Mouse (Mus musculus): ENCODE measurements around the gene Rpl13. TPM values are rescaled to one million over a fixed set of nuclear protein-coding genes. Genes with fewer than 3 reads are reported as not detected.

The Rpl13 gene
- total RNA-seq (2023) = 100 to 1,000 TPM; 435 to 532 TPM

GRCm38 (mm10) chr8:123101735-123102685 lies at the start of gene Rpl13:
Rpl13 (plus strand) TSS chr8:123102350.

GRCm38 (mm10) chr8:123062721-123063120 lies 39.4 kb upstream of the Rpl13 start, which contains the start of gene Spg7:
Spg7 (plus strand) TSS chr8:123062942.

GRCm38 (mm10) chr8:123117127-123117731 lies 15.1 kb downstream of the Rpl13 start, which contains the start of gene Cpne7:
Cpne7 (plus strand) TSS chr8:123117374.

Other genes with a start within 250 kb of the Rpl13 start
- 100 to 1,000 TPM; 133 to 155 TPM for gene Ankrd11, start 60.1 kb upstream of the Rpl13 start, total RNA-seq (2023)
- gene Spg7, start 39.4 kb upstream of the Rpl13 start, total RNA-seq (2023) = 10 to 100 TPM; 31.3 to 32.6 TPM
- not detected for gene Cpne7, start 15.0 kb downstream of the Rpl13 start, total RNA-seq (2023)
- under 1 TPM in 1 of 2 experiments, not detected in 1; 0.37 TPM for gene Sult5a1, start 56.0 kb downstream of the Rpl13 start, total RNA-seq (2023)
- not detected for gene Dpep1, start 83.9 kb downstream of the Rpl13 start, total RNA-seq (2023)
- 10 to 100 TPM; 52.4 to 81.8 TPM for gene Chmp1a, start 110.4 kb downstream of the Rpl13 start, total RNA-seq (2023)
- not detected for gene Spata33, start 110.5 kb downstream of the Rpl13 start, total RNA-seq (2023)
- 10 to 100 TPM; 27.1 TPM for gene Cdk10, start 122.5 kb downstream of the Rpl13 start, total RNA-seq (2023)
- gene Spata2l, start 133.9 kb downstream of the Rpl13 start, total RNA-seq (2023) = 1 to 10 TPM; 4.2 to 4.7 TPM
- gene Zfp276, start 151.8 kb downstream of the Rpl13 start, total RNA-seq (2023) = 10 to 100 TPM; 36.9 to 43.0 TPM
- 10 to 100 TPM; 38.2 to 42.2 TPM for gene Vps9d1, start 152.0 kb downstream of the Rpl13 start, total RNA-seq (2023)
- 10 to 100 TPM; 46.4 to 55.6 TPM for gene Fanca, start 216.2 kb downstream of the Rpl13 start, total RNA-seq (2023)
- under 1 TPM; 0.42 to 0.66 TPM for gene Spire2, start 230.4 kb downstream of the Rpl13 start, total RNA-seq (2023)

Data from neutrophil, adult 83 days (primary cell).